Mouse (Mus musculus) liver, embryonic 16.5 days (tissue): ENCODE results near the gene Fndc9. TPM values are rescaled to one million over a fixed set of nuclear protein-coding genes. Genes with fewer than 3 reads are reported as not detected.

Experiments
- ATAC-seq: fragments of 200-750 bp; cut with Nextera tagmentation; 2 replicates; pipeline ENCODE4 v1.8.0; 2017; ENCODE audit warnings: low read depth, mild to moderate bottlenecking, moderate number of reproducible peaks, moderate library complexity
- H3K27ac ChIP-seq: fragments of 300-500 bp; sonication (generic); 2 replicates; pipeline ENCODE4 v1.5.1; 2014; ENCODE audit warnings: mild to moderate bottlenecking, low read length
- H3K27me3 ChIP-seq: fragments of 300-500 bp; sonication (generic); 2 replicates; pipeline ENCODE4 v1.6.1; 2014; ENCODE audit warnings: low read depth, low read length, mixed read lengths; ENCODE audit not compliant: control insufficient read depth, insufficient read depth
- H3K36me3 ChIP-seq: fragments of 300-500 bp; sonication (generic); 2 replicates; pipeline ENCODE4 v1.6.1; 2014; ENCODE audit warnings: mild to moderate bottlenecking; ENCODE audit not compliant: control insufficient read depth, insufficient read depth
- H3K4me1 ChIP-seq: fragments of 300-500 bp; sonication (generic); 2 replicates; pipeline ENCODE4 v1.6.1; 2014; ENCODE audit warnings: low read depth, low read length, mixed read lengths; ENCODE audit not compliant: control insufficient read depth
- H3K4me2 ChIP-seq: fragments of 300-500 bp; sonication (generic); 2 replicates; pipeline ENCODE4 v1.6.1; 2014; ENCODE audit warnings: low read depth, low read length, mixed read lengths
- H3K4me3 ChIP-seq: fragments of 300-500 bp; sonication (generic); 2 replicates; pipeline ENCODE4 v1.5.1; 2014; ENCODE audit warnings: low read depth, mild to moderate bottlenecking, low read length
- H3K9ac ChIP-seq: fragments of 300-500 bp; sonication (generic); 2 replicates; pipeline ENCODE4 v1.6.1; 2014; ENCODE audit warnings: low read depth, low read length
- H3K9me3 ChIP-seq: fragments of 300-500 bp; sonication (generic); replicated peaks from 2 replicates; pipeline ENCODE4 v1.6.1; 2016; ENCODE audit warnings: low read length; ENCODE audit not compliant: control insufficient read depth
- WGBS: fragments of 180-500 bp; shearing (Covaris S2); extraction: QIAGEN DNeasy Blood & Tissue Kit; methylation state at CpG from one replicate; pipeline ENCODE4 v1.1.7; 2014; ENCODE audit not compliant: insufficient replicate concordance; 5-methylcytosine and 5-hydroxymethylcytosine counted together
- polyA plus RNA-seq: library from polyadenylated mRNA; unstranded; fragments of >200 nt; fragmentation: Nextera tagmentation; extraction: Ambion mirVana; gene quantifications from 2 replicates; pipeline ENCODE4 v1.2.1, GENCODE M21; 2015

Fndc9 gene
- polyA plus RNA-seq, 1 experiment from 2014 or later = not detected

GRCm38 (mm10) chr11:46211858-46212257 is 23.5 kb upstream of the Fndc9 start:
- WGBS = 33% methylated on average over 3 of the region's 3 CpGs
- no peak overlapping the region for H3K27ac ChIP-seq
- H3K9ac ChIP-seq = no peak overlapping the region

GRCm38 (mm10) chr11:46213844-46214243 is 21.5 kb upstream of the Fndc9 start:
- no peak for ATAC-seq
- Histone ChIP-seq H3K27ac (no peak overlapping the region), H3K9me3 (no peaks in the 10 kb centered on the region), H3K4me1 (no peaks in the 10 kb centered on the region), H3K27me3 (no peaks in the 10 kb centered on the region), H3K4me3 (no peak overlapping the region), H3K9ac (no peak overlapping the region), H3K4me2 (no peak overlapping the region), H3K36me3 (no peaks in the 10 kb centered on the region)
- 75% methylated on average over 5 of the region's 5 CpGs for WGBS

More at GRCm38 (mm10) chr11:46211858-46212257, 23.5 kb upstream of the Fndc9 start:
- ATAC-seq = no peak
- Histone ChIP-seq H3K4me2 (no peak overlapping the region), H3K9me3 (no peaks in the 10 kb centered on the region), H3K36me3 (no peaks in the 10 kb centered on the region), H3K4me3 (no peak overlapping the region), H3K4me1 (no peaks in the 10 kb centered on the region), H3K27me3 (no peaks in the 10 kb centered on the region)

GRCm38 (mm10) chr11:46214368-46215230 is 20.7 kb upstream of the Fndc9 start:
- H3K4me3 ChIP-seq = no peak overlapping the region
- WGBS = 49% methylated on average over 14 of the region's 14 CpGs
- no peak overlapping the region for H3K9ac ChIP-seq
- H3K4me2 ChIP-seq = no peak overlapping the region
- no peaks in the 10 kb centered on the region for H3K9me3 ChIP-seq
- H3K27ac ChIP-seq = no peak overlapping the region
- no peaks in the 10 kb centered on the region for H3K36me3 ChIP-seq
- no peak for ATAC-seq
- H3K27me3 ChIP-seq = no peaks in the 10 kb centered on the region
- H3K4me1 ChIP-seq = no peaks in the 10 kb centered on the region

- no peaks in the 10 kb centered on the region for H3K9me3 ChIP-seq
- WGBS = 19% methylated on average over 3 of the region's 3 CpGs
- H3K4me2 ChIP-seq = no peak overlapping the region
- H3K27me3 ChIP-seq = no peaks in the 10 kb centered on the region
- no peaks in the 10 kb centered on the region for H3K36me3 ChIP-seq
- no peak overlapping the region for H3K4me3 ChIP-seq
- H3K27ac ChIP-seq = no peak overlapping the region
- peak; percentile 64 for ATAC-seq
- no peak overlapping the region for H3K9ac ChIP-seq
- H3K4me1 ChIP-seq = no peaks in the 10 kb centered on the region
Measured at GRCm38 (mm10) chr11:46215354-46215753, 20.0 kb upstream of the Fndc9 start.

- no peak overlapping the region for H3K27ac ChIP-seq
- no peak overlapping the region for H3K9ac ChIP-seq
- no peak overlapping the region for H3K4me3 ChIP-seq
- H3K36me3 ChIP-seq = no peaks in the 10 kb centered on the region
- H3K4me2 ChIP-seq = no peak overlapping the region
- WGBS = 54% methylated on average over 7 of the region's 7 CpGs
- H3K27me3 ChIP-seq = no peaks in the 10 kb centered on the region
- no peak for ATAC-seq
- H3K9me3 ChIP-seq = no peaks in the 10 kb centered on the region
- no peaks in the 10 kb centered on the region for H3K4me1 ChIP-seq
Measured at GRCm38 (mm10) chr11:46216669-46217068, 18.7 kb upstream of the Fndc9 start.

- WGBS = 80% methylated on average over 9 of the region's 9 CpGs
- no peaks in the 10 kb centered on the region for H3K36me3 ChIP-seq
- no peaks in the 10 kb centered on the region for H3K4me1 ChIP-seq
- no peak overlapping the region for H3K4me2 ChIP-seq
- no peaks in the 10 kb centered on the region for H3K9me3 ChIP-seq
- H3K4me3 ChIP-seq = no peak overlapping the region
- no peak overlapping the region for H3K9ac ChIP-seq
- no peak overlapping the region for H3K27ac ChIP-seq
- no peak for ATAC-seq
- no peaks in the 10 kb centered on the region for H3K27me3 ChIP-seq
Measured at GRCm38 (mm10) chr11:46217686-46218085, 17.6 kb upstream of the Fndc9 start.

GRCm38 (mm10) chr11:46218584-46218983 is 16.7 kb upstream of the Fndc9 start:
- H3K4me2 ChIP-seq = no peak overlapping the region
- H3K4me1 ChIP-seq = no peaks in the 10 kb centered on the region
- no peaks in the 10 kb centered on the region for H3K27me3 ChIP-seq
- no peaks in the 10 kb centered on the region for H3K9me3 ChIP-seq
- no peaks in the 10 kb centered on the region for H3K36me3 ChIP-seq
- no peak for ATAC-seq
- H3K4me3 ChIP-seq = no peak overlapping the region
- H3K27ac ChIP-seq = no peak overlapping the region
- WGBS = 45% methylated on average over 5 of the region's 5 CpGs
- no peak overlapping the region for H3K9ac ChIP-seq

GRCm38 (mm10) chr11:46219380-46219779 is 16.0 kb upstream of the Fndc9 start:
- Histone ChIP-seq H3K9me3 (no peaks in the 10 kb centered on the region), H3K4me3 (no peak overlapping the region), H3K4me1 (no peaks in the 10 kb centered on the region), H3K9ac (no peak overlapping the region), H3K27ac (no peak overlapping the region), H3K4me2 (no peak overlapping the region), H3K36me3 (no peaks in the 10 kb centered on the region), H3K27me3 (no peaks in the 10 kb centered on the region)
- ATAC-seq = no peak
- WGBS = 78% methylated on average over 9 of the region's 9 CpGs

GRCm38 (mm10) chr11:46220211-46220610 is 15.1 kb upstream of the Fndc9 start:
- H3K36me3 ChIP-seq = no peaks in the 10 kb centered on the region
- 64% methylated on average over 2 of the region's 2 CpGs for WGBS

More at GRCm38 (mm10) chr11:46220211-46220610, 15.1 kb upstream of the Fndc9 start:
- Histone ChIP-seq H3K4me1 (no peaks in the 10 kb centered on the region), H3K4me3 (no peak overlapping the region), H3K9ac (no peak overlapping the region), H3K9me3 (no peaks in the 10 kb centered on the region), H3K4me2 (no peak overlapping the region), H3K27ac (no peak overlapping the region), H3K27me3 (no peaks in the 10 kb centered on the region)
- ATAC-seq = no peak
